Mouse (Mus musculus) R1 (cell line): ENCODE measurements at regions not wholly inside any gene's neighbourhood (a gene's known extent, or its start where the extent isn't known, plus 50 kb on each side); places are given as distances from the start of the nearest gene placed in this dataset.
"Not testable (repeated sequence)": the region's sequence is repeated elsewhere in the genome, so short reads cannot be mapped to it uniquely, and the experiment has no call there.

Experiments
- DNase-seq: peaks from one replicate; pipeline ENCODE4 v3.0.0-alpha.2; 2018; ENCODE audit warnings: low read depth, low spot score

DNA sequence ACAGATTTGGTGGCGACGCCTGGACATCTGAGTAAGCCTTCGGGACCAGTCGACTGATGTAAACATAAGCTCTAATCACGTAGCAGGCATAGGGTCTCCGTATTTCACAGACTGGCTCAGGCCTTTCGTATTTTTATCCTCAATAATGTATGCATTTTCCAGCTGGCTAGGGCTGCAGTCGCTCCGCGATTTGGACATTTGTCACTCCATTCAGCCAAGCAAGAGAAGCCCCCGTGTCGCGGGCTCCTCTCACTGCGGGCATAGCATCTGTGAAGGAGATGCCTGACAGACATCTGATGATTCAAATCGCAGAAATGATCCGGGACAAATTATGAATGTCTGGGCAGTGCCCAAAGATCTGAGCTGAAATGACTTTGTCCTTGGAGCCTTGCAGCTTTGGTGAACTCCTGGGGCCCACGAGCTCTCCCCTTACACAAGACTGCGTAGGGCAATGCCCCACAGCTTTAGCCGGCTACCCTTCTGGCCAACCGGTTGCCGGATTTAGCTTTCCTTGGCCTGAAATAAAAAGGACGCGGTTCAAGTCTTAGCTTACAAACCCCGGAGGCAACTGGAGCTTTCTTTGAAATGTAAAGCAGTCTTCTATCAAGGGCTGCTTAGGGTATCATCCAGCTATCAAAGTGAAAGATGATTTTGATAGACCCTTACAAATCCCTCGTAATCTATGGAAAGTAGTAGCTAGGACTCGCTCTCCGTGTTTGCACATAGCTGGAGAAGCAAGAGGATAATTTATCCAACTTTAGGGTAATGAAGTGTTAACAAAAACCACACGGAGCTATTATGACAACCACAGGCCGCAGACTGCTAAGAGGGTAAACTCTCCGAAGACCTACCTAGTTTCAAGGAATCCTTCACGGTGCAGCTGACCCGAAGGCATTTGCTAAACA, 270.6 kb downstream of the Etnk1 start:
- peak; percentile 8 for DNase-seq

DNA sequence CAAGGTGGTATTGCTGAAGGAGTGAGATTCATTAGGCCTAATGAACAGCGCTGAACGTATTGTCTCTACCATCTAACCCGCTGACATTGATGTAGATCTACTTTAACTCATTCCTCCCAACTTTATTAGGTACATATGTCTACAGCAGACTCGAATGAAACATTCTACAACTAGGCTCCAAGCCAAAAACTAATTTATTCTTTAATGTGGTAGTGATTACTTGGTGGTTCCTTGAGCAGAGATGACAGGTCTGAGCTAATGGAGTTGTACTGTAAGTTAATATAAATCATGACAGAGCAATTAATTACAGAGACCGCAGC, 271.2 kb downstream of the Etnk1 start:
- no peak for DNase-seq

DNA sequence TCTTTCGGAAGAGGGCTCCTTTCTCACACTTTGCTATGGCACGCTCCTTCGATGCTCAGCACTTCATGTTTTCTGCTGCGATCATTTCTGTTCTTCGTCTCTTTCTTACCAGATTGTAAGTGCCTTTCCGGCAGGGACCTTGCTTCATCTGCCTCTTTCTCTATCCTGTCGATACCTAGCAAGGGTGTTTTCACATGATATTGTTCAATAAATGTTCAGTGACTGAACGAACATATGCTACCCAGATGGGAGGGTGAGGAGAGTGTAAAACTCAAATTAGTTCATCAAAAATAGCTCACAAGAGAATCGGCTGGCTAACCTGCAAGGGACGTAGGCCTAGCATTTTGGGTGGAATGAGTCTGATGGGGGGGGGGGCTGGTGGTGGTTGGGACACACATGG, 272.5 kb downstream of the Etnk1 start:
- DNase-seq: no peak

DNA sequence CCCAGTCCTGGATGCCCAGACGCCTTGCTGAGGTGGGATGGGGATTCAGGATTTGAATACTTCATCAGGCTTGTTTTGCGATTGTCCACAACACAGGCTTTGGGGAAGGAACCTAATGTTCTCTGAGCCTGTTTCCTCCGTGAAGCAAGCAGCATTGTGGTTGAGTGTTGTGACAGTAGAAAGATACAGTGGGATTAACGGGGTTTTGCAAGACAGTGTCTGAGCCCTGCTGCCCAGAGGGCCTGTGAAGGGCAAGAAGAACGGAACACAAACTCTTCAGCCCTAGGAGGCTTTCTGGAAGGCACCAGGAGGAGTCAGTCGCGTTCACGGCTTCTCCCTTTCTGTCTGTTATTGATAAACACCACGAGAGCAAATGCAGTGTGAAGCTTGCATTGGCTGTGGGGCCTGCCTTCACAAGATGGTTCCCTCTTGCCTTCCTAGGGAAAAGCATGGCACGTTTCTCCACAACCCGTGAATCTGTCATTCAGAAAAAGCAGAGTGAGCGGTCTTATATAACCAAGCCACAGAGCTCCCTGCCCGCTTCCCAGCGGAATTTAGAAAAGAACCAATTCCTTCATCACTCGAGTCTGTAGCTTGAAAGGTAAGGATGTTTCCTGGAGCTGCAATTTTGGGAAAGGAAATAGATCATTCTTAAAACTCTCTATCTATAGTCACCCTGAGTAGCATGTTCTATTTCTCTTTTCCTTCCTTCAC, 273.4 kb downstream of the Etnk1 start:
- no peak for DNase-seq

DNA sequence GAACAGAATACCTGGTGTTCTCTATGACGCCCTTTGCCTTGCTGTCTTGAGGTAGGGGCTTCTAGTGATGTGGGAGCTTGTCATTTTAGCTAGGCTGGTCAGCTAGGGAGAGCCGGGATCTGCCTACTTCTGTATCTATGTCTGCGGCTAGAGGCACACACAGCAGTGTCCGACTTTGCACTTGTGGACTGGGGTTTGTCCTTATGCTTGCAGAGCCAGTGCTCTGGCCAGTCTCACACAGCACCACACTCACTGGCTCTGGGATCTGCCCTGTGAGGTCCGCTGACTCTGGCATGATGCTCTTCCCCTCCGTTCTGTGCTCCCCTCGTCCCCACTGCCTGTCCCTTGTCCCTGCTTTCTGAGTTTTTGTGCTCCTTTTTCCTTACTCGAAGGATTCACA, 275.3 kb downstream of the Etnk1 start:
- DNase-seq: no peak

DNA sequence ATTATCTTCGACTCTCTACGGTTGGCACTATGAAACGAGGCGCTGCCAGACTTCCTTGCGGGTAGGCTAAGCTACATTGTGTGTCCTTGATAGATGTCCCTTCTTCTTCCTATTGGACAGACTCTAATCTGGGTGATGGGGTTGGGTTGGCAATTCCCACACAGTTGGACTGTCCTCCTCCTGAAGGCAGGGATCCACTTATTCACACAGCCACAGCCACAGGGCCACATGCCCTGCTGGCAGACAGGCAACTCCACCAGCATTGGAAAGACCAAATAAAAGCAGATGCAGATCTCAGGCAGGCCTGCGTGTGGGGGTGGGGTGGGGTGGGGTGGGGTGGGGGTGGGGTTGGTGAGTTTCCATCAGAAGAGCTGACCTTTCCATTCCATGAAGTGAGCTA, 276.4 kb downstream of the Etnk1 start:
- DNase-seq: no peak

DNA sequence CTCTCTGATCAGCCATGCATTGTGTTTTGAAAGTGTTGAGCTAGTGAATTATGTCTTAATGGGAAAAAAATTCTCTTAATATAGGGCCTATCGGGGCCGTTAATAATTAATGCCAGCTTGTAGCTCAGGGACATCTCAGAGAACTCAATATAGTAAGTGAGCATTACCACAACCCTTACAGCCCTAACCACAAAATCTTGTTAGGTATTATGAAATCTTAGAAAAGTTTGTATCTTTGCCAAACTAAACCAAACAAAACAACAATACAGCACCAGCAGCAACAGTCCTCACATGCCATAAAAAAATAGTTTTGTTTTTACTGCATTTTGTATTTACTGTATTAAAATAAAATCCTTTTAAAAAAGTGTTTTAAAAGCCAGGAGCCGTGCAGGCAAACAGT, 277.8 kb downstream of the Etnk1 start:
- no peak for DNase-seq

DNA sequence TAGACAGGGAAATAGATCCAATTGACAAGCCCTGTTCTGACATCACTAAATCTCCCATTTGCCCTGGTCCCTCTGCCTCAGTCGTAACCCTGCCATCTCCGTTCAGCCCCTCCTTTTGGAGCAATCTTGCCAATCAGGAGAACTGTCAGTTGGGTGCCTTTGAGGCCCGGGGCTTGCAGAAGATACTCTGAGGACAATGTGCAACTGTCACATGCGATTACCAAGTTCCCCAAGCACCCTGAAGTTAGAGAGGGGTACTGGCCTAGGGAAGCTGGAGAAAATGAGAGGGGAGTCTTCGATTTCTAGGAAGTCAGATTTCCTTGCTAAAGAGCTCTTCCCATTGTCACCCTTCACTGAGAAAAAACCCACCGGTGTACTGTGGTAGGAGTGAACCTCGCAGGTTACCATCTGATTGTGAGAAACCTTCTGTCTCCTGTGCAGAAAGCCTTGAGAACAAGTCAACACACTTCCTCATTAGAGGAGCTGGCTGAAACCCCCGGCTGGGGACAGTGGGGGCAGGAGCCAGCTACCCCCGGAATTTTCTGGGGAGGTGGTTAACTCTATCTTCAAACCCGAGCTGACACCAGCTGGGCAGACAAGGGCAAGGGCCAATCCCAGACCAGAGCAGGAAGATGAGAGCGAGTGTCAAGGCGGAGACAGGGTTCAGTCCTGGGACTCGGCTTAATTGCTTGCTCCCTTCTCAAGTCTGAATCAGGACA, 279.0 kb downstream of the Etnk1 start:
- no peak for DNase-seq

DNA sequence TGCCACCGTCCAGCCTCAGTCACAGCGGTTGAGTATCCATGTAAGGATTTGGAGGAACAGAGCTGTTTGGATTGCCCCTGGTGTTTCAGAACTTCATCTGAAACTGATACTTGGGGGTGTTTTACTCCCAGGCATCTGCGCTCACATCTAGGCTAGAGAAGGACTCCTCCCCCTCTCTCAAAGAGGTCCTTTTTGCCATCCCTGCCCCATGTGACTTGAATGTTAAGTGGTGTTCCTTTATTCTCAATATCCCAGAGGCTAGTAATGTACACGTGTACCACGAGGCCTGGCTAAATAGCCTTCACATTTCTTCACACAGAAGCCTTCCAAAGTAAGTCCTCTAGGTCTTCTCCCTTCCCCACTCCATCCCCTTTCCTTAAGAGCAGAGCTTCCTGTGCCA, 280.0 kb downstream of the Etnk1 start:
- DNase-seq: no peak

DNA sequence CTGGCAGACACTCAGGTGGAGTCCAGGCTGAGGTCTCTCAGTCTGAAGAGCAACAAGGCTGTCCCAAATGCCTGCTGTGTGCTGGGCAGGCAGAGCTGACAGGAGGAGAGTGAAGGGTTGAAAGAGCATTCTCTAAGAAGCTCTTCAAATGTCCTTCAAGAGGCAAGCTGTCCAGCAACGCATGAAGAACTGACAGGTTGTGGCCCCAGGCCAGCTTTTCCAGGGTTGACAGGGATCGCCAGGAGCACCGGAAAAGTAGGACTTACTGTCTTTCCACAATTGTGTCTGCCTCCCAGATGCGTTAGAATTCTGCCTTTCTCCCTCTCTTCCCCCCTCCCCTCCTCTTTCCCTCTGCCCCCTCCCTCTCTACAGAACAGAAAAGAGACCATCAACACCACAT, 282.1 kb downstream of the Etnk1 start:
- DNase-seq: no peak

DNA sequence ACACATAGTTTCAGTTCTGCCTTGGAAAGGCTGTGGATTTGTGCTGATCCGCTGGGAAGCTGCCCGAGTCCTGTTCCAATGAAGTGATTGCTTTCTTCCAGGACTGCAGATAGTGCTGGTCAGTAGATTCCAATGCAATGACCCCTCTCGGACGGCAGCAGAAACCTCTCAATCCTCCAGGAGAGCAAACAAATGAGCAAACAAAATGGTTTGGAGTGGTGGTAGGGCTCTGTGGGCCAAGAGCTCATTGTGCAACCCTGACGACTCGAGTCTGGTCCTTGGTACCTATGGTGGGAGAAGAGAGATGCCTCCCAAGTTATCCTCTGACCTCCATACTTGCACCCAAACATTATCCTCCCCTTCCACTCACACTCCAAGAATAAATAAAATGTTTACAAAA, 284.8 kb downstream of the Etnk1 start:
- no peak for DNase-seq

DNA sequence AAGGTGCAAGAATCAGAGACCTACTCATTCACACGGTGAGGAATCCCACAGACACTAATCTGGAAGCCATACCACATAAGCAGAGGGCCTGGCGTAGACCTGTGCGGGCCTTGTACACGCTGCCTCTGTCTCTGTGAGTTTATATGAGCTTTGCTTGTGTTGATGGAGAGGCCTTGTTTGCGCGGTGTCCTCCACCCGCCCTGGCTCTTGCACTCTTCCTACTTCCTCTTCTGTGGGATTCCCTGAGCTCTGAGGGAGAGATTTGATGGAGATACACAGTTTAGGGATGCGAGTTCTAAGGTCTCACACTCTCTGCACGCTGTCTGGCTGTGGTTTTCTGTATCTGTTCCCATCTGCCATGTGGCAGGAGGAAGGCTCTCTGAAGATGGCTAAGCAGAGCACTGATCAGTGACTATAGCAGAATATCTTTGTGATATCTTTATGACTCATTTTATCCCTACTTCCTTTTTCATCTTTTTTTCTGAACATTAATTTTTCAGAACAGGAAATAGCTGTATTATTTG, 287.7 kb downstream of the Etnk1 start:
- DNase-seq: peak; percentile 26

DNA sequence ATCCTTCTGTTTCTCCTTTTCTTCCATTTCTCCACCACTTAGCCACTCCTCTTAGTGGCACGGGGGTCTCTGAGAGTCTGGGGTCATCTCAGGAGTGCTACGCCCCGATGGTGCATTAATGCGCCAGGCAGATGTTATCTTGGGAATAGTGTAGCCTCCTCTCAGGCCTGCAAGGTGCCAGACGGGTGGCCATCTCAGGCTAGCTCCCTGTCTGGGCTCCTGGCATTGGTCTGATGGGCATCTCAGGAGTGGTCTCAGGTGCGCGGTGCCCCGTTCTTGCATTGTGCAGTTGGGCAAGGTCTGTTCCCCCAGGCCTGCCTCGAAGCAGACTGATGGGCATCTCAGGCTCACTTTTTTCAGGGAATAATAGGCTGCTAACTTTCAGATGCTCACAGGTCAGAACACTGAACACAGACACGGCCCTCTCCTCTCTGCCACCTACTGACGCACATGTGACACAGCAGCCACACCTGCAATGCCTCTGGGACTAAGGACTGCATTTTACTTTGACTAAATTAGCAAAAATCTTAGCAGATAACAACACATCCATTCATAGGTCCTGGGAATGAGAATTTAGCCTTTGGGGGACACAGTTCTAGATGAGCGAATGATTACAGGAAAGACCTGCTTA, 298.0 kb downstream of the Etnk1 start:
- peak; percentile 41 for DNase-seq

DNA sequence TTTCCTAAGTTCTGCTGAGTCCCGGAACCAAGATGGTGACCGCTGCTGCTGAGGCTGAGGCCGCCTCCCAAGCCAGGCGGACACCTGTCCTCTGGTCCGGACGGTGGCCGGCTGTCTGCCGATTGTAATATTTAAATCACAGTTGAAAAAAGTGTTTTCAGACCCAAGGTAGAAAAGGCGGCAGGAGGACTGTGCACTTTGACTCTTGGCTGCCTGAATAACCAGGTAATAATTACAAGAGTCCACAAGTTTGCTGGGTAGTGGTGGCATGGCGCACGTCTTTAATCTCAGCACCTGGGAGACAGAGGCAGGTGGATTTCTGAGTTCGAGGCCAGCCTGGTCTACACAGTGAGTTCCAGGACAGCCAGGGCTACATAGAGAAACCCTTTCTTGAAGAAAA, 305.7 kb downstream of the Etnk1 start:
- not testable (repeated sequence) for DNase-seq

DNA sequence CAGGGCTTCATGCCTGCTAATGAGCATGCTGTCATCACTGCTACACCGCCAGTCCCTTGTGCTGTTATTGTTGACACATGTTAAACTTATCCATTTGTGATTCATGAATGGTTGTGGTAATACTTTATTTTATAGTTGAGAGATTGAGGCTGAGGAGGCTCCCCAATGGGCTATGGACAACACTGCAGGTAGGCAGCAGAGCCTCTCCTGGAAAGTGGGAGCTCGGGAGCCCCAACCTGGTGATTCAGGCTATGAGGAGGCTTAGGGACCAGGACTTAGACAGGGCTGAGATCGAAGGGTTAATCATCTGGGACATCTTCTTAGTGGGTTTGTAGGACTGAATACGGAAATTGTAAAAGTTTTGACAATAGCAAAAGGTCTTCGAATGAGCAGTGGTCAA, 307.4 kb downstream of the Etnk1 start:
- DNase-seq: no peak

DNA sequence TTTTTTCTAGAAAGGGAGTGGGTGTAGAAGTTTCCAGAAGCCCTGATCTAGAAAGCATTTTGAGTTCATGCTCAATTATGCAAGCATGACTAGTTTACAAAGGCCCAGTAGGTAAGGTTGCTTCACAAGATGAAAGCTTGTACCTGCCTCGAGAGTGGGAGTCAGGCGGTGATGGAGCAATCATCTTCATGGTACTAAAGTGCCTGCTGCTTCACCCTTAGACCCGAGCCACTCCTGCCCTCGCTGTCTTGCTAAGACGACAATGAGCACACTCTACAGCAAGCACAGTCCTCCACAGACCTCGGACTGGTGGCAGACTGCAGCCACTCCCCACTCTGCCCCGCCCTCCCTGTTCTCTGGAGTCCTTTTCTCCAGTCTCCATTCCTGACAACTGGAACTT, 308.3 kb downstream of the Etnk1 start:
- DNase-seq: no peak

DNA sequence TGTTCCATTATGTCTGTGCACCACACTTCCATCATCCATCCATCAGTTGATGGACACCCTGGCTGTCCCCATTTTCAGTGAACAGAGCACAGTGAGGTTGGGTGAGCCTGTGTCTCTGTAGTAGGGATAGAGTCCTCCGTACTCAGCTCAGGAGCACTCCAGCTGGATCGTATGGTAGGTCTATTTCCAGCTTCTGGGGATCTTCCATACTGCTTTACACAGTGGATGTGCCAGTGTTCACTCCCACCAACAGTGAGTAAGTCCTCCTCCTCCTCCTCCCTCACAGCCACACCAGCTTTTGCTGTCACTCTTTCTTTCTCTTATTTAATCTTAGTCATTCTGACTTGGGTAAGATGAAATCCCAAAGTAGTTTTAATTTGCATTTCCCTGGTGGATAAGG, 310.4 kb downstream of the Etnk1 start:
- no peak for DNase-seq

DNA sequence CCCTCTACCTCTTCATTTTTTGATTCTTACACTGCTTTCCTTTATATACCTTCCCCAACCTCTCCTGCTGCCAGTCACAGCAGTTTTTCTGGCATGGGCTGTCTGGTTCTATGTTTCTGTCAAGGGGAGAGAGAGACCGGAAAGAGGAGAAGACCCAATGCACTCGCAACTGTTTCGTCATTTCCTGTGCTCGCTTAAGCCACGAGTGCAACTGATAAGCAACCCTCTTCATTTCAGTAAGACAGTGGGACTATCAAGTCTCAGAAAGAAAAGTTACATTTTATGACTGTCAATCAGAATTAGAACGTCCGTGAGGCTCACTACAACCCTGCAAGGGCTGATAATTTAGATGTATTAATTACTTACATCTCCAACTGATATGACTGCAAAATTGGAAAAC, 312.2 kb downstream of the Etnk1 start:
- DNase-seq: no peak

DNA sequence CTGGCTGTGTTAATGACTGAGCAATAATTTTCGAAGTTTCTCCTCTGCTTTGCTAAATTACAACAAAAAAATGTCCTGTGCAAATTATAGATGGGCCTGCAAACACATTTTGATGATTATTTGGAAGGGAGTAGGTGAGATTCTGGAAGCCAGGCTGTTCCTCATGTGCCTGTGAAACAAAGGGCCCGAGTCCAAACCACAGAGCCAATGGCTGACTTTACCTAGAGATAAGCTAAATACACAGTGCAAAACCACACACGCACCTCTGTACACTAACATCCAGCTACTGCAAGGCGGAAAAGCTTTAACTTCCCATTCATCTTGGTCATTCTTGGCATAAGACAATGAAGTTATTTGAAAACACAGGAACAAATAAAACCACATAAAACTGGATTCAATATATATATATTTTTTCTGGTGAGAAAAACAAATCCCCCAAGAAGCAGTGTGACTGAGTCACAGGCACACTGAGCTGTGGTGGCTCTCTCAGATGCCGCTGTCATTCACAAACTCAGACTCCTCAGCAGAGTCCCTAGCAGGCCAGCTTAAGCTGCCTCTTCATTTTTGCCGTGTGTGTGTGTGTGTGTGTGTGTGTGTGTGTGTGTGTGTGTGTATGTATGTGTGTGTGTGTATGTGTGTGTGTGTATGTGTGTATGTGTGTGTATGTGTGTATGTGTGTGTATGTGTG, 312.8 kb downstream of the Etnk1 start:
- DNase-seq: no peak

DNA sequence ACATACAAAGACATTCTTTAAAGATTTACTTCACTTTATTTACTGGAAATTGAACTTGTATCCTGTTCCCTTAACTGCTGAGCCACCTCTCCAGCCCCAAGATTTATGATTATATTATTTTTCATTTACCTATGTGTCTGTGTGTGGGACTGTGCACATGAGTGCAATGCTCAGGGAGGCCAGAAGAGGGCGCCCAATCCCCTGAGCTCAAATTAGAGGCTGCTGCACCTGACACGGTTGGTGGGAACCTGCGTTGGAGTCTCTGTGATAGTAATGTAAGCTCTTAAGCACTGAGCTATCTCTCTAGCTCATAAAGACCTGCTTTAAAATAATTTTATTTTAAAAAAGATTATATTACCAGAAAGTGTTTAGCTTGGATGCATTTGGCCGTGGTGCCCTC, 315.3 kb downstream of the Etnk1 start:
- DNase-seq: peak; percentile 40

DNA sequence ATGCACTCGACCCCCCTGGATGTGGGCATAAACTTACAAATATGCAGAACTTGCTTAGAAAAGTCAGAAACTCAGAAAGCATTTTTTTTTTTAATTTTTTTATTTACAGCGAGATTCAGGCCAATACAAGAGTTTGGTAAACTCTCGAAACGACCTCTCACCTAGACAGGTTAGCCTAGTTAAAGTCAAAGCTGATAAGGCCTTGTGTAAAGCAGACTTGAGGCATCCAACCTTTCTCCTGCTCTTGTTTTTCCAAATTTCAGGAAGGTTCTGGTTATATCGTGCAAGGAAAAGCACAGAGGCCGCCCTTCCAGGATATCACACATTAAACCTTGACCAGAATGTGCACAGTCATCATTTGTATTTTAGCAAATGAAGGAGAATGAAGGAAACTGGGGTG, 315.8 kb downstream of the Etnk1 start:
- DNase-seq: no peak
